Mouse (Mus musculus) heart, adult 2 months (tissue): ENCODE data around the gene Sectm1a.

ENCODE experiments used
- CTCF ChIP-seq: fragments of 200-600 bp; IDR thresholded peaks from 2 replicates; pipeline ENCODE4 v1.8.1; 2022; ENCODE audit warnings: antibody characterized with exemption, mild to moderate bottlenecking, moderate library complexity
- EP300 ChIP-seq: fragments of 200-500 bp; IDR thresholded peaks from 2 replicates; pipeline ENCODE4 v1.6.1; 2011; ENCODE audit warnings: low read depth, low read length, control low read depth; ENCODE audit not compliant: insufficient read depth
- POLR2A ChIP-seq: fragments of 200-500 bp; IDR thresholded peaks from 2 replicates; pipeline ENCODE4 v1.6.1; 2011; ENCODE audit warnings: mild to moderate bottlenecking, low read depth, low read length, control low read depth; ENCODE audit not compliant: insufficient read depth

GRCm38 (mm10) chr11:121039302-121039701 lies 41.7 kb downstream of the Sectm1a start, which contains the start of gene Cd7:
- TF ChIP-seq POLR2A = no peak
- no peak for TF ChIP-seq CTCF
- no peak for TF ChIP-seq EP300
